Mouse (Mus musculus) thymus, adult 2 months (tissue): ENCODE data around the gene Dgkd. TPM values are rescaled to one million over a fixed set of nuclear protein-coding genes. Genes with fewer than 3 reads are reported as not detected.
A peak's percentile ranks its signal among the peaks of the same experiment; 100 is the strongest.

Experiments used
- DNase-seq: peaks from one replicate; pipeline ENCODE4 v3.0.0; 2021
- H3K27ac ChIP-seq: fragments of 200-500 bp; 2 replicates; pipeline ENCODE4 v1.5.1; 2012; ENCODE audit warnings: low read length, control low read depth; ENCODE audit not compliant: control insufficient read depth, insufficient read depth
- H3K27me3 ChIP-seq: fragments of 200-500 bp; 2 replicates; pipeline ENCODE4 v1.6.1; 2012; ENCODE audit warnings: mild to moderate bottlenecking, low read length, moderate library complexity, mixed read lengths; ENCODE audit not compliant: control insufficient read depth, insufficient read depth
- H3K36me3 ChIP-seq: fragments of 200-500 bp; 2 replicates; pipeline ENCODE4 v1.6.1; 2012; ENCODE audit warnings: mild to moderate bottlenecking, low read length, moderate library complexity; ENCODE audit not compliant: control insufficient read depth, insufficient read depth
- H3K4me1 ChIP-seq: fragments of 200-500 bp; replicated peaks from 2 replicates; pipeline ENCODE4 v1.6.1; 2012; ENCODE audit warnings: low read length; ENCODE audit not compliant: control insufficient read depth, insufficient read depth
- H3K4me3 ChIP-seq: fragments of 200-500 bp; 2 replicates; pipeline ENCODE4 v1.5.1; 2012; ENCODE audit warnings: mild to moderate bottlenecking, low read length, control low read depth, moderate library complexity; ENCODE audit not compliant: control insufficient read depth, insufficient read depth
- CTCF ChIP-seq: fragments of 200-500 bp; IDR thresholded peaks from 2 replicates; pipeline ENCODE4 v1.5.1; 2012; ENCODE audit warnings: mild to moderate bottlenecking, control low read depth, low read length, moderate library complexity, borderline replicate concordance; ENCODE audit not compliant: control insufficient read depth, poor library complexity, insufficient read depth; ENCODE audit errors: extremely low read depth
- POLR2A ChIP-seq: fragments of 200-500 bp; IDR thresholded peaks from 2 replicates; pipeline ENCODE4 v1.6.1; 2012; ENCODE audit warnings: mild to moderate bottlenecking, low read length, control low read depth, moderate library complexity; ENCODE audit not compliant: control insufficient read depth, poor library complexity, insufficient read depth; ENCODE audit errors: extremely low read depth
- WGBS: fragments of 180-500 bp; shearing (Covaris S2); methylation state at CpG from one replicate; pipeline ENCODE4 v1.1.7; 2018; 5-methylcytosine and 5-hydroxymethylcytosine counted together
- polyA plus RNA-seq: library from polyadenylated mRNA; depleted of rRNA; stranded (reverse); fragments of >200 nt; gene quantifications from 2 replicates; pipeline ENCODE4 v1.2.3, GENCODE M21; 2012

The Dgkd gene
- polyA plus RNA-seq, 1 experiment = 182 TPM

DNA sequence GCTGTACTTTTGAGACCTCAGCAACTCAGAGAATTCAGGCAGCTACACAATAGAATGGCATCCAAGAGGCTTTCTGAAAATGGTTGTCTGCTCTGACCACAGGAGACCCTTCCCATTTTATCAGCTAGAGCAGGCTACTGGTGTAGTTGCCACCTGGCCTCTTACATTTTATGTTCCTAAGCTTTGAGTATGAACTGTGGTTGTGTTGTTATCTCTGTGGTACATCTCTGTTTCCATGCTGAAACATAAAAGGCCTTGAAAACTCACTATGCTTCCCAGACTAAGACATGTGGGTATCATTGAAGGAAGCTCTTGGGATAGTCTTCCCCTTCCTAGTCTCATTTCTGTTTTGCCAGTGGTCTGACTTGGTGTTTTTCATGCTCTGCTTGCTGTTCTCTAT lies 49.1 kb downstream of the Dgkd start:
- TF ChIP-seq POLR2A (no peak), CTCF (no peak)
- no peak overlapping the region for H3K4me3 ChIP-seq
- no peaks in the 10 kb centered on the region; the same call in 1 of the 2 replicates for H3K36me3 ChIP-seq
- H3K4me1 ChIP-seq = peaks cover 35% of the 10 kb centered on the region
- no peaks in the 10 kb centered on the region for H3K27me3 ChIP-seq
- no peak for DNase-seq
- H3K27ac ChIP-seq = no peak overlapping the region

- H3K4me3 ChIP-seq = no peak overlapping the region
- WGBS = 34% methylated on average over 5 of the region's 5 CpGs
- peaks cover 19% of the 10 kb centered on the region for H3K36me3 ChIP-seq
- H3K27me3 ChIP-seq = no peaks in the 10 kb centered on the region
- DNase-seq = peak; percentile 40
- peaks cover 27% of the 10 kb centered on the region for H3K4me1 ChIP-seq
- TF ChIP-seq POLR2A = no peak
- TF ChIP-seq CTCF = no peak
- H3K27ac ChIP-seq = peak overlapping the region; percentile 42; the same call in 1 of the 2 replicates
Measured at GRCm38 (mm10) chr1:87906361-87906956, 53.4 kb downstream of the Dgkd start.

GRCm38 (mm10) chr1:87908006-87908405 lies 54.9 kb downstream of the Dgkd start:
- no peak for TF ChIP-seq POLR2A
- TF ChIP-seq CTCF = no peak
- Histone ChIP-seq H3K4me3 (no peak overlapping the region), H3K4me1 (peaks cover 21% of the 10 kb centered on the region), H3K27me3 (no peaks in the 10 kb centered on the region), H3K36me3 (peaks cover 23% of the 10 kb centered on the region), H3K27ac (no peak overlapping the region)
- DNase-seq = no peak
- WGBS = 98% methylated on average over 2 of the region's 2 CpGs

DNA sequence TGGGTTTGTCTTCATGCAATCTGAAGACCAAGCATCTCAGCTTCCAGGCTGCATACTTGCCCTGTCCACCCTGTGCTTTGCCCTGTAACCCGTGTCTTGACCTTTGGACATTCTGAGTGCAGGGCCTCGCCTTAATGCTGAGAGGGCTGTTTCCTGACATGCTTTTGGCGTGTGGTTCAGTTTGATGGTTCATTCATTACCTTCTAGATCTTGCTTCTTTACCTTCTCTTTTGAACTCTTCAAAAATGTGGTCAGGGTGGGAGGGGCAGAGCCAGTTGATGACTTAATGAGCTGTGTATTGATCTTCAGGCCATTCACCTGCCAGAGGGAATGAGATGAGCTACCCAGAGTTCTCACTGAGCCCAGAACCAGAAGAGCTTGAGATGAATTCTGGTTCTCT lies 55.6 kb downstream of the Dgkd start:
- TF ChIP-seq CTCF = no peak
- TF ChIP-seq POLR2A = no peak
- no peak overlapping the region for H3K27ac ChIP-seq
- H3K27me3 ChIP-seq = no peaks in the 10 kb centered on the region
- H3K4me3 ChIP-seq = no peak overlapping the region
- peaks cover 17% of the 10 kb centered on the region for H3K4me1 ChIP-seq
- DNase-seq = no peak
- WGBS = 80% methylated on average over 3 of the region's 3 CpGs
- peaks cover 23% of the 10 kb centered on the region for H3K36me3 ChIP-seq

DNA sequence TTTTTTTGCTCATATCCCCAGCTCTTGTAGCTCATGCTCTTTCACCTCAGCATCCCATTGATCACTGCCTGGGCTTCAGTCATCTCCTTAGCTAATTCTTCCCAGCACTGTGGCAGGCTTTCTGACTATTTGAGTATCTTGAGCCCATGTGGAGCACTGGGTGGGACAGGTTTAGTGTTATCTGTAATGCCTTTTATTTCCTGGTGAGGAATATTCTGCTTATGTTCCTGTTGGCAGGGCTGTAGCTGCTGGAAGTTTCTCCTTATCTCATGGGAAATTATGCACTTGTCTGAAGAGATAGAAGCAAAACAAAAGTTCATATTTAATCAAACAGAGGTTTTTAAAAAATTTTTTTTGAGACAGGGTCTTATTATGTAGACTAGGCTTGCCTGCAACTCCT lies 56.5 kb downstream of the Dgkd start:
- H3K4me1 ChIP-seq = peaks cover 17% of the 10 kb centered on the region
- H3K27ac ChIP-seq = no peak overlapping the region
- TF ChIP-seq CTCF (no peak), POLR2A (no peak)
- H3K4me3 ChIP-seq = no peak overlapping the region
- H3K27me3 ChIP-seq = no peaks in the 10 kb centered on the region
- H3K36me3 ChIP-seq = peaks cover 27% of the 10 kb centered on the region
- DNase-seq = no peak

GRCm38 (mm10) chr1:87910428-87910827 lies 57.3 kb downstream of the Dgkd start:
- DNase-seq = no peak
- Histone ChIP-seq H3K27me3 (no peaks in the 10 kb centered on the region), H3K4me1 (peaks cover 17% of the 10 kb centered on the region), H3K4me3 (no peak overlapping the region), H3K27ac (no peak overlapping the region), H3K36me3 (peaks cover 34% of the 10 kb centered on the region)
- WGBS = 32% methylated on average over 1 of the region's 1 CpGs
- no peak for TF ChIP-seq CTCF
- no peak for TF ChIP-seq POLR2A

DNA sequence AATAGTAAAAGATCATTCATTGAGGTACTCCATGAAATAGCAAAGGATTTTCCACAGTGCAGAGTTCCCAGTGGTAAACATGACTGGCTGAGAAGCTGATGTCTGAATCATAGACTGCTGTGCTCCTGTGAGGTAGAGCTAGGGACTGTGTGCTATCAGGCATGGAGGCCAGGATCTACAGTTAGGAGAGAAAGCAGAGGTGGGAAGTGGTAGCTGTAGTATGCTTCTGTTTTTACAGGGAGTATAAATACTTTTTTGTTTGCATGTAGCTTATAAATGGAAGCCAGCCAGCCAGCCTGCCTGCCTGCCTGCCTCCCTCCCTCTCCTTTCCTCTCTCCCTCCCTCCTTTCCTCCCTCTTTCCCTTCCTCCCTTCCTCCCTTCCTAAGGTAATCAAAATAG lies 60.3 kb downstream of the Dgkd start:
- Histone ChIP-seq H3K27ac (no peak overlapping the region), H3K4me3 (no peak overlapping the region), H3K4me1 (peaks cover 7% of the 10 kb centered on the region), H3K36me3 (peaks cover 62% of the 10 kb centered on the region), H3K27me3 (no peaks in the 10 kb centered on the region)
- no peak for DNase-seq
- TF ChIP-seq POLR2A (no peak), CTCF (no peak)
